Mouse (Mus musculus) ES-E14 (cell line): ENCODE measurements around the gene Prokr2. TPM values are rescaled to one million over a fixed set of nuclear protein-coding genes. Genes with fewer than 3 reads are reported as not detected.
A peak's percentile ranks its signal among the peaks of the same experiment; 100 is the strongest.

Source experiments
- DNase-seq: peaks from one replicate; pipeline ENCODE4 v3.0.0-alpha.2; 2013; ENCODE audit warnings: low read depth, low spot score
- H3K27ac ChIP-seq: 2 replicates; pipeline ENCODE4 v1.5.1; 2012; ENCODE audit warnings: low read depth, mild to moderate bottlenecking, low read length, moderate library complexity, mixed read lengths; ENCODE audit not compliant: poor library complexity, insufficient read depth, severe bottlenecking
- H3K36me3 ChIP-seq: 2 replicates; pipeline ENCODE4 v1.6.1; 2012; ENCODE audit warnings: mild to moderate bottlenecking, low read length, moderate library complexity, mixed read lengths; ENCODE audit not compliant: control insufficient read depth, poor library complexity, insufficient read depth, severe bottlenecking
- H3K4me1 ChIP-seq, 2 experiments: fragments of 150-350 bp in 1 of 2; sonication (generic) in 1 of 2; 2 replicates each; pipeline ENCODE4 v1.6.1; 2012; ENCODE audit warnings: low read length in 2 of 2, mild to moderate bottlenecking in 1 of 2, mixed read lengths in 1 of 2; ENCODE audit not compliant: control insufficient read depth in 2 of 2, insufficient read depth in 2 of 2, poor library complexity in 1 of 2
- H3K4me3 ChIP-seq, 2 experiments: fragments of 150-350 bp in 1 of 2; sonication (generic) in 1 of 2; 2 replicates each; pipeline ENCODE4 v1.5.1; 2012; ENCODE audit warnings: low read length in 2 of 2, low read depth in 1 of 2, mild to moderate bottlenecking in 1 of 2, mixed read lengths in 1 of 2; ENCODE audit not compliant: insufficient read depth in 1 of 2, poor library complexity in 1 of 2, severe bottlenecking in 1 of 2
- H3K9ac ChIP-seq: 2 replicates; pipeline ENCODE4 v1.6.1; 2012; ENCODE audit warnings: low read depth, mild to moderate bottlenecking, low read length, mixed read lengths; ENCODE audit not compliant: poor library complexity, insufficient read depth, severe bottlenecking
- H3K9me3 ChIP-seq: fragments of 150-350 bp; sonication (generic); 2 replicates; pipeline ENCODE4 v1.6.1; 2012; ENCODE audit warnings: low read depth, mild to moderate bottlenecking, low read length; ENCODE audit not compliant: control insufficient read depth, insufficient read depth
- CHD2 ChIP-seq: IDR thresholded peaks from 2 replicates; pipeline ENCODE4 v1.6.1; 2014; ENCODE audit warnings: mild to moderate bottlenecking, low read depth, low read length, inconsistent platforms
- HCFC1 ChIP-seq: IDR thresholded peaks from 2 replicates; pipeline ENCODE4 v1.6.1; 2012; ENCODE audit warnings: low read length, inconsistent platforms, borderline replicate concordance; ENCODE audit not compliant: insufficient read depth
- MAFK ChIP-seq: IDR thresholded peaks from 2 replicates; pipeline ENCODE4 v1.6.1; 2014; ENCODE audit warnings: mild to moderate bottlenecking, low read depth, low read length, inconsistent platforms; ENCODE audit not compliant: insufficient read depth
- ZC3H11A ChIP-seq: IDR thresholded peaks from 2 replicates; pipeline ENCODE4 v1.6.1; 2012; ENCODE audit warnings: low read depth, mild to moderate bottlenecking, inconsistent platforms, low read length, borderline replicate concordance
- ZNF384 ChIP-seq: IDR thresholded peaks from 2 replicates; pipeline ENCODE4 v1.6.1; 2012; ENCODE audit warnings: low read depth, low read length, inconsistent platforms
- in situ Hi-C, 2 experiments: fragments of 600-800 bp; cut with MboI; formaldehyde crosslinking; loops; one replicate each; pipeline ENCODE4 v1.15.1; 2025; ENCODE audit warnings: low sequenced_read_pairs in 2 of 2, inconsistent platforms in 1 of 2; ENCODE audit not compliant: unreplicated experiment in 2 of 2
- total RNA-seq: library from RNA; depleted of rRNA; stranded (reverse); fragments of 300-350 nt; gene quantifications from 2 replicates; pipeline ENCODE4 v1.2.3, GENCODE M21; 2012; rRNA removed

The Prokr2 gene
- 0.22 and 0.95 TPM in 2 replicates for total RNA-seq

DNA sequence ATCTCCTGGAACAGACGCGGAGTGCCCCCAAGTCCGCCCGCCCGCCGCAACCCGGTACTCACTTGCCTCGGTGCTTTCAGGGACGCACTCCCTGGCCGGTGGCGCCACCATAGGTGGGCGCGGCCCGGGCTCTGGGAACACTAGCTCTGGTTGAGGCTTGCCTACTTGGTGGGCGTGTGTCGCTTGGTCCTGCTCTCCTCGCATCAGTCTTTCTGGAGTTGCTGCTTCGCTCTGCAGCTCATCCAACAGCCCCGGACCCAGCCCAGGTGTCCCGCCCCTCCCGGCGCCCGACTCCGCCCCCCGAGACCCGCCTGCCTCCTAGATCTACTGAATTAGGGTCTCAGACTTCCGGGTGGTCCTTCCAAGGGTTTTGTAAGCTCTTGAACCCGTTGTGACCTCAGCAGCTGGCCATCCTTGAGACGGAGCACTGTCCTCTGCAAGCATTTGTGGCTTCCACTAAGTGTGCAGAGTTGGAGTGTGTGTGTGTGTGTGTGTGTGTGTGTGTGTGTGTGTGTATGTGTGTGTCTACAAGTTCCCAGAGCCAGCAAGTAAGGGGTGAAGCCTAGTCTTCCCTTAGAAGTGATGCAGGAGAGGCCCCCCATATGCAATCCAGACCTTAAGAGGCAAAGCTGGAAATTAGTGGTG lies at the start of gene Prokr2:
Gene Prokr2, minus strand, starts transcription at position 254 of the 645 bp plus-strand sequence.
- Histone ChIP-seq H3K4me1 (no peaks in the 10 kb centered on the region), H3K4me3 (peak within 1 kb of the TSS; percentile 71 to 83), H3K9me3 (no peaks in the 10 kb centered on the region), H3K36me3 (no peaks in the 10 kb centered on the region), H3K9ac (peak within 1 kb of the TSS; percentile 42), H3K27ac (no peak within 1 kb of the TSS)
- TF ChIP-seq HCFC1, result no peak
- TF ChIP-seq MAFK, result no peak
- TF ChIP-seq ZC3H11A, result no peak
- peak; percentile 42 for DNase-seq
- in situ Hi-C loops, result no loop called here

- H3K36me3 ChIP-seq, result no peaks in the 10 kb centered on the region
- H3K9me3 ChIP-seq, result no peaks in the 10 kb centered on the region; the same call in 1 of the 2 replicates
- peak overlapping the region in 1 of 2 experiments; percentile 32; a peak in 1 of 4 replicates for H3K4me3 ChIP-seq
- TF ChIP-seq CHD2 (no peak), MAFK (no peak), ZC3H11A (no peak), HCFC1 (no peak), ZNF384 (no peak)
- H3K27ac ChIP-seq, result no peak overlapping the region
- in situ Hi-C loops, result no loop called here
- DNase-seq, result no peak
- H3K4me1 ChIP-seq, result no peaks in the 10 kb centered on the region
- no peak overlapping the region for H3K9ac ChIP-seq
Measured at GRCm38 (mm10) chr2:132427160-132427941, 42.1 kb upstream of the Prokr2 start.

DNA sequence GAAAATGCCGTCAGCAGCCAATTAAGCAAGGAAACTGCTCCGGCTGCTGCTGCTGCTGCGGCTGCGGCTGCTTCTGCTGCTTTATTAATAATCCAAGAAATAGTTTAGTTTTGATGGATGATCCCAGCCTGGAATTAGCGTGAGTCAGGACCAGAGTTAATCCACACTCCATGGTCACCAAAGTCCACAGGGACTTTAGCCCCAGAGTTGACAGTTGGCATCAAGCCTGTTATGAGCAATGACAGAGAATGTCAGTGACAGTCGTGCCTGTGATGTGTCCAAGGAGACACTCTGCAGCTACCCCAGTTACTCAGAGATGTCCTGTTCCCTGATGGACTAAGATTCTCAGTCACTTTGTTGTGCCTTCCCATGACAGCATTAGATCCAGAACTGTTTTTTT lies 40.3 kb upstream of the Prokr2 start:
- Histone ChIP-seq H3K36me3 (no peaks in the 10 kb centered on the region), H3K9me3 (no peaks in the 10 kb centered on the region; the same call in 1 of the 2 replicates), H3K9ac (no peak overlapping the region), H3K4me3 (no peak overlapping the region), H3K4me1 (no peaks in the 10 kb centered on the region), H3K27ac (no peak overlapping the region)
- no peak for DNase-seq
- TF ChIP-seq ZC3H11A (no peak), CHD2 (no peak), HCFC1 (no peak), ZNF384 (no peak), MAFK (no peak)
- in situ Hi-C loops, result no loop called here

DNA sequence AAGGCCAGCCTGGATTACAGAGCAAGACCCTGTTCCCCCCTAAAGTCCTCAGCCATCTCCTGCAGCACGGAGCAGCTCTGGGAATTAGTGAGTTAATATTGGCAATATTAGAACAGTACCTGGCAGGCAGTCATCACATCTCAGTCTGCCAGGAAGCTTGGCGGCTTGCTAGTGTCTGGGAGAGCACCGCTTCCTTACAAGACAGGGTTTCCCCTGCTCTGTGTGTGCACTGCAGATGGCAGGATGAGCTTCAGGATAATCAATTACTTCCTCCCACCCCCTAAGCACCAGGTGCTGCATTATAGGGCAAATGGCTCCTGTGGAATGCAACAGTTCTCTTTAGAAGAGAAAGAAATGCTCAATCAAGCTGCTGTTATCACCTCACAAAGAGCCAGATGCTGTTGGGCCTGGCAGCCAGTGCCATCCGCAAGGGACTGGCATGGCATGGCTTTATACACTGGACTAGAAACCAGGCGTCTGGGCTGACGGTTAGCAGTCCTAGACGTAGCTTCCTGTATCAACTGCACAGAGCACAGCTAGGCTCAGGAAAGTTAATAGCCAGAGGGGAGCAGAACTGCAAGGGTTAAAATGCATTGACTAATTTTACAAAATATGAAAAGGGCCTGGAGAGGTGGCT lies 38.3 kb upstream of the Prokr2 start:
- no peaks in the 10 kb centered on the region; the same call in 1 of the 2 replicates for H3K9me3 ChIP-seq
- no peak overlapping the region for H3K4me3 ChIP-seq
- no peak for TF ChIP-seq CHD2
- no peak for TF ChIP-seq MAFK
- no peak for TF ChIP-seq ZNF384
- TF ChIP-seq HCFC1, result no peak
- no peak for TF ChIP-seq ZC3H11A
- H3K9ac ChIP-seq, result no peak overlapping the region
- no peaks in the 10 kb centered on the region for H3K4me1 ChIP-seq
- no peak for DNase-seq
- H3K36me3 ChIP-seq, result no peaks in the 10 kb centered on the region
- no peak overlapping the region for H3K27ac ChIP-seq
- in situ Hi-C loops, result no loop called here

GRCm38 (mm10) chr2:132422846-132423245 lies 37.6 kb upstream of the Prokr2 start:
- Histone ChIP-seq H3K9me3 (no peaks in the 10 kb centered on the region; the same call in 1 of the 2 replicates), H3K27ac (no peak overlapping the region), H3K4me1 (no peaks in the 10 kb centered on the region), H3K36me3 (no peaks in the 10 kb centered on the region), H3K4me3 (no peak overlapping the region), H3K9ac (no peak overlapping the region)
- DNase-seq, result no peak
- TF ChIP-seq CHD2 (no peak), HCFC1 (no peak), ZNF384 (no peak), MAFK (no peak), ZC3H11A (no peak)
- in situ Hi-C loops, result no loop called here
